Mouse (Mus musculus) brain, embryonic 18.5 days (tissue): ENCODE data around the gene Atp11b.

Source experiments
- DNase-seq: peaks from one replicate; pipeline ENCODE4 v3.0.0-alpha.2; 2012; ENCODE audit warnings: low read depth, low spot score

The Atp11b gene

GRCm38 (mm10) chr3:35764637-35765617 is 11.0 kb downstream of the Atp11b start:
- no peak for DNase-seq

GRCm38 (mm10) chr3:35779748-35780147 is 25.8 kb downstream of the Atp11b start:
- no peak for DNase-seq

GRCm38 (mm10) chr3:35802040-35802439 is 48.1 kb downstream of the Atp11b start:
- no peak for DNase-seq

- no peak for DNase-seq
Observed at GRCm38 (mm10) chr3:35819887-35820286, 66.0 kb downstream of the Atp11b start.

- no peak for DNase-seq
Observed at GRCm38 (mm10) chr3:35822036-35822435, 68.1 kb downstream of the Atp11b start.

GRCm38 (mm10) chr3:35849326-35849725 is 95.4 kb downstream of the Atp11b start:
- no peak for DNase-seq

GRCm38 (mm10) chr3:35883267-35883666 is 129.4 kb downstream of the Atp11b start:
- no peak for DNase-seq

- DNase-seq, result no peak
Observed at GRCm38 (mm10) chr3:35889531-35889930, 135.6 kb downstream of the Atp11b start.

- DNase-seq, result no peak
Observed at GRCm38 (mm10) chr3:35891123-35891522, 137.2 kb downstream of the Atp11b start.

- no peak for DNase-seq
Observed at GRCm38 (mm10) chr3:35893156-35893555, 139.2 kb downstream of the Atp11b start.

- DNase-seq, result no peak
Observed at GRCm38 (mm10) chr3:35897900-35898299, 144.0 kb downstream of the Atp11b start.

GRCm38 (mm10) chr3:35899109-35899508 is 145.2 kb downstream of the Atp11b start:
- DNase-seq, result no peak

GRCm38 (mm10) chr3:35900555-35901204 is 146.8 kb downstream of the Atp11b start:
- no peak for DNase-seq
